Mouse (Mus musculus) cerebellum, postnatal 4 days (tissue): ENCODE data around the gene Rlf.

Experiments used
- DNase-seq, 2 experiments: peaks; one replicate each; pipeline ENCODE4 v3.0.0; 2022; ENCODE audit warnings: low spot score in 2 of 2, mixed read lengths in 1 of 2

Rlf gene

DNA sequence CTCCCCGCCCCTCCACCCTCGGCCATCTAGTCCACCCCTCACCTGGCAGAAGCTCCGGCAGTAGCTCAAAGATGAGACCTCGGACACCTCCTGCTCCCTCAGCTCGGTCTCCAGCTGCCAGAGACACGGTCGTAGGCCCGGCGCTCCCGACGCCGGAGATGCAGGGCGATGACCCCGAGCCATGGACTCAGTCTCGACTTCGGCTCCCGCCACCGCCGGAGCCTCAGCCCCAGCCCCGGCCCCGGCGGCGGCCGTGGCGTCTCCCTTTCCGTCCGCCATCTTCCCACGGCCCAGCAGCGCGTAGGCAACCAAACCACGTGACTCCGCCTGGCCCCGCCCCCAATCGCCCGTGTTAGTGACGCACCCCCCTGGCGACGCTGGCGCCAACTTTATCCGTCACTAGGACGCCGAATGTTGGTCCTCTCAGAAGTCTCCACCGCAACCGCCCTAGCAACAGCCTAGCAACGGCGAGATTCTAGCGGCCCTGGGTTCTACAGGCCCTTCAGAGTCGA lies at the start of gene Rlf:
Gene Rlf (minus strand): TSS at position 292 of the 512 bp plus-strand sequence.
- peak; percentile 99 to 100 for DNase-seq

GRCm38 (mm10) chr4:121241612-121242000 lies 26.7 kb upstream of the Rlf start:
- DNase-seq: no peak

- DNase-seq: peak in 1 of 2 experiments; percentile 6
These were observed 26.0 kb upstream of the Rlf start for GRCm38 (mm10) chr4:121240637-121241611.

DNA sequence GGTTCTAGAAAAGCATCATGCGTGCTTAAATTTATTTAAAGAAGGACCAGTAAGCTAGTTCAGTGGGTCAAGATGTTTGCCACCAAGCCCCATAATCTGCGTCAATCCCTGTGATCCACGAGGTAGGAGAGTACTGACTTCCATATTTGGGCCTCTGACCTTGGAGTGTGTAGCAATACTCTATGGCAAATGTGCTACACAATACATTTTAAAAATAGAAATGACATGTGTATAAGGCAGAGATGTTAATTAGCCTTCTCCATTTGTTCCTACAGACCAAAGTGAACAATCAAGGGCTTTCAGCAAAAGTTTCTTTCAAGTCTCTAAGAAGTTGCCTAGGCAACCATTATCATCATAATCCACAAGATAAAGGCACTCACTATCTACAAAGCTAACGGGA lies 25.0 kb upstream of the Rlf start:
- DNase-seq: no peak

DNA sequence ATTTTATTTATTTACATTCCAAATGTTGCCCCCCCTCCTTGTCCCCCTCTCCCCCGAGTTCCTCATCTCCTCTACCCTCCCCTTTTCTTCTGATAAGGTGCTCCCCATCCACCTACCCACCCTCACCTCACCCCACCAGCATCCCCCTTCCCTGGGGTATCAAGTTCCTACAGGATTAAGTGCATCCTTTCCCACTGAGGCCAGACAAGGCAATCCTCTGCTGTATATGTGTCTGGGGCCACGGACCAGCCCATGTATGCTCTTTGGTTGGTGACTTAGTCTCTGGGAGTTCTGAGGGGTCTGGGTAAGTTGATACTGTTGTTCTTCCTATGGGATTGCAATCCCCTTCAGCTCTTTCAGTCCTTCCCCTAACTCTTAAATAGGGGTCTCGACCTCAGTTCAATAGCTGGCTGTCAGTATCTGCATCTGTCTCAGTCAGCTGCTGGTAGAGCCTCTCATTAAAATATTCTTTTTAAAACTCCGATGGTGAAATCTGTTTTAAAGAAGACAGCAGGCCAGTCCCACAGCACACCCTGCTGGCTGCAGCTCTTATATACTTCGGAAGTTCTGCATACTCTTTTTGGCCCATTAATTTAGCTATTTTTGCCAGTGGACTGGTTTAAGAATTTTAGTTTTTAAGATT lies 17.0 kb upstream of the Rlf start:
- peak in 1 of 2 experiments; percentile 45 for DNase-seq

GRCm38 (mm10) chr4:121230943-121231614 lies 16.2 kb upstream of the Rlf start:
- no peak for DNase-seq

DNA sequence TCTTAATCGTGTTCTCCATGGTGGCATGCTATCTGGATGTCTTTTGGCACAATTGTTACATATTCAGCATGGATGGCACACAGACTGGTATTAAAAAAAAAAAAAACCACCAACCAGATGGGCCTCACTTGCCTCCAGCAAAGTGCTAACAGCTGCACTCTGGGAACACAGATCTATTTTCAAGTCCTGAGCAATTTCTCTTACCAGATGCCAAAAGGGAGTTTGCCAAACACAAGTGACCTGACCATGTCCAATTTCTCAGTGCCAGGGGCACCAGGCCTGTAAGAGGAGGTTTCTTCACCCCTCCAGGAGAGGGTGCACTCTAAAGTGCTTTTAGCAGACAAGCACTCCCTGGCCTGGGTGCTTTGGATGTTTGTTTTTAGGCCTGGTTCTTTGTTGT lies 12.2 kb upstream of the Rlf start:
- no peak for DNase-seq

GRCm38 (mm10) chr4:121225177-121225576 lies 10.3 kb upstream of the Rlf start:
- no peak for DNase-seq

DNA sequence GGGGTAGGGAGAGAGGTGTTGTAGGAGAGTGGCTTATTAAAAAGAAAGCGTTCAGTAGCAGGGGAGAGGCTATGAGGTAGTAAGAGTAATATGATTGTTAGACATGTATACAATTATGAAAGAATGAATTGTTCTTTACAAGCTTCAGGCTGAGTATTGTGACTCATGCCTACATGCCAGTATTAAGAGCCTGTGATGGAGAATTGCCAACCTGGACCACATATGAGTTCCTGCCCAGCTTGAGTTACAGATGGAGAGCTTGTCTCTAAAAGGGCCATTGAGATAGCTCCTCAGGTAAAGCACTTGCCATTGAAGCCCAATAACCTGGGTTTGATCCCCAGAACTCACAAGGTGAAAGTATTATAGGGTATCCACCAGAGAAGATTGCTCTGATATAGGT lies 8.3 kb upstream of the Rlf start:
- no peak for DNase-seq

GRCm38 (mm10) chr4:121216216-121216615 lies 1.3 kb upstream of the Rlf start:
- DNase-seq: no peak

- no peak for DNase-seq
These were observed 605 bp upstream of the Rlf start for GRCm38 (mm10) chr4:121215489-121215888.

- peak; percentile 29 to 53 for DNase-seq
These were observed 720 bp downstream of the Rlf start for GRCm38 (mm10) chr4:121213936-121214792.

DNA sequence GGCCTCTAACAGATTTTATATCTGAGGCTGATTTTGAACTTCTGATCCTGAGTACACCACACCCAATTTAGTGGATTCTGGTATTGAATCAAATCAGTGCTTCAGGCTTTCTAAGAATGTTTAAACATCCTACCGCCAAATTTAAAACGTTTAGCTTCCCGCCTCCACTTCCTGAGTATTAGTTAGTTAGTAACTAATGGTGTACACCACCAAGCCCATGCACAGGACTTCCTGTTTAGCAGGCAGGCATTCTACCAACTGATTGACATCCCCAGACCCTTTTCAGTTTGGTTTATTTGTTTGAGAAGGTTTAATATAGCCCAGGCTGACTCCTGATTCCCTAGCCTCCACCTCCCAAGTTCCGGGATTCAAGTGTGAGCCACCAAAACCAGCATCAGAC lies 6.0 kb downstream of the Rlf start:
- no peak for DNase-seq

GRCm38 (mm10) chr4:121197856-121198255 lies 17.0 kb downstream of the Rlf start:
- no peak for DNase-seq

DNA sequence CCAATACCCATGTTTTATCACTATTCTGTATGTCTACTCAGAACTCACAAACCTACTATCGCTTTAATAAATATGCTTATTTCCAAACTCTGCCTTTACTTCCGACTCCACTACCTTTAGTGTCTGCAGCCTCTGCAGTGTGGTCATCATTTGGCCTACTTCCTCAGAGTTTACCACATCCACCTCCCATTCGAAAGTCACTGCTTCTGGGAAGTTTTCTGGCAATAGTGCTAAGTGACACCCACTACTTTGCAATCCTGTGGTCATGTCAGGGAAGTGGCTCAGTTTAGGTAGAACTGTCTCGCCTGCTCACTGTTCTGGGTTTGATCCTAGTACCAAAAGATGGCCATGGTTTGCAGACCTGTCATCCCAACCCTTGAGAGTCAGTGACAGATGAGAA lies 17.9 kb downstream of the Rlf start:
- no peak for DNase-seq

DNA sequence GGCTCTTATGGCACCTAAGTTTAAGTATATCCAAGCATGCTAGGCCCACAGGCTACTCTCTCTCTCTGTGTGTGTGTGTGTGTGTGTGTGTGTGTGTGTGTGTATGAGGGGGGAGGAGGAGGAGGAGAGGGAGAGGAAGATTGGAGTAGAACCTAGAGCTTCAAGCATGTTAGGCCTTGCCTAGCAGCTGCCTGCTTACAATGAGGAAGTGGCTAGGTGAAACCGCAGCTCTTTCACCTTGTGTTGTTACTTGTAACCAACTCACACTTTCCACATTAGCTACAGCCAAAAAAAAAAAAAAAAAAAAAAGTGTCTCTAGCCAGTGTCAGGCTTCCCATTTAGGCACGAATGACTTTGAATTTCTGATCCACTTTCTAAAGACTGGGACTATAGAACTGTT lies 18.7 kb downstream of the Rlf start:
- DNase-seq: no peak

GRCm38 (mm10) chr4:121194736-121195135 lies 20.1 kb downstream of the Rlf start:
- no peak for DNase-seq

DNA sequence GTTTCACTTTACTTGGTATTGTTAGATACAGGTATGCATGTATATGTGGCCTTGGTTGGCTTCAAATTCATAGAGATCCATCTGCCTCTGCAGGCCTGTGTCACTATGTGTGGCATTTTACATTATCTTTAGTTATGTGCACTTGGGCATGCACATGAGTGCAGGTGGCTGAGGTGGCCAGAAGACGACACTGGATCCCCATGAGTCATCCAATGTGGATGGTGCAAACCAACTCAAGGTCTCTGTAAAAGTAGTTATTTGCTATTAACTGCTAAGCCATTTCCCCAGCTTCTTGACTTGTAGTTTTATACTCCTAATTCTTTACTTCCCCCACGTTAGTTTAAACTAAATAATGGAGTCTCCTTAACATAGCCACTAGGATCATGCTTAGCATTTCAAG lies 22.6 kb downstream of the Rlf start:
- no peak for DNase-seq

GRCm38 (mm10) chr4:121189341-121189740 lies 25.5 kb downstream of the Rlf start:
- DNase-seq: no peak

DNA sequence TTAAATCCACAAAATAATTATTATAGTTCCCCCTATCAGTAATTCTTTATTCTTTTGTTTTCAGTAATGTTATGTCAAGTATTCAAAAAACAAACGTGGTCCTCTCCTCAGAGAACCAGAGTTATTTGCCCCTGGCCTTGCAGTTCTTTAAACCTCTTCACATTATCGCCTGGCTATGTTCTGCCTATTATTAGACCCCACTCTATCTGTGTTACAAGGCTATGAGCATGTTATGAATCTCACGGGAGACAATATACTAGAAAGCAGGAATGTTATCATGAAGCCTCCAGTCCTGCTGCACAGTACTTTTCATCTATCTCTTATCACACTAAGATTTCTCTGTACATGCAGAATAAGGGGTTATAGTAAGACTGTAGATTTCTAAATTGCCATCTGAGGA lies 35.2 kb downstream of the Rlf start:
- no peak for DNase-seq

GRCm38 (mm10) chr4:121167656-121168055 lies 47.2 kb downstream of the Rlf start:
- no peak for DNase-seq
